Mouse (Mus musculus) heart, postnatal 0 days (tissue): ENCODE results near the gene Golm1.

Source experiments
- CTCF ChIP-seq: IDR thresholded peaks from 2 replicates; pipeline ENCODE4 v1.5.1; 2016; ENCODE audit warnings: antibody characterized with exemption, control low read depth, low read depth
- EP300 ChIP-seq: IDR thresholded peaks from 2 replicates; pipeline ENCODE4 v1.6.1; 2016; ENCODE audit warnings: antibody characterized with exemption, low read depth

GRCm38 (mm10) chr13:59621643-59622489 is 53.7 kb downstream of the Golm1 start:
- TF ChIP-seq CTCF (no peak), EP300 (no peak)
